Mouse (Mus musculus) cerebellum, postnatal 14 days (tissue): ENCODE measurements at regions not wholly inside any gene's neighbourhood (a gene's known extent, or its start where the extent isn't known, plus 50 kb on each side); places are given as distances from the start of the nearest gene placed in this dataset.

Experiments used
- DNase-seq, 2 experiments: peaks; one replicate each; pipeline ENCODE4 v3.0.0; 2021; ENCODE audit warnings: mixed read lengths in 2 of 2

- DNase-seq: no peak
Measured at GRCm38 (mm10) chr1:42233289-42233688, 462.3 kb upstream of the Pou3f3 start.

GRCm38 (mm10) chr1:42236466-42237010 is 459.0 kb upstream of the Pou3f3 start:
- DNase-seq: no peak

- DNase-seq: peak; percentile 49 to 54
Measured at GRCm38 (mm10) chr1:42238408-42238807, 457.2 kb upstream of the Pou3f3 start.

GRCm38 (mm10) chr1:42241172-42241571 is 454.4 kb upstream of the Pou3f3 start:
- DNase-seq: no peak

GRCm38 (mm10) chr1:42241601-42242220 is 453.9 kb upstream of the Pou3f3 start:
- no peak for DNase-seq

GRCm38 (mm10) chr1:42242586-42243457 is 452.7 kb upstream of the Pou3f3 start:
- no peak for DNase-seq

- DNase-seq: no peak
Measured at GRCm38 (mm10) chr1:42243458-42243855, 452.1 kb upstream of the Pou3f3 start.

GRCm38 (mm10) chr1:42243878-42244277 is 451.7 kb upstream of the Pou3f3 start:
- DNase-seq: no peak

GRCm38 (mm10) chr1:42252386-42252785 is 443.2 kb upstream of the Pou3f3 start:
- DNase-seq: no peak

GRCm38 (mm10) chr1:42253786-42254185 is 441.8 kb upstream of the Pou3f3 start:
- DNase-seq: no peak

GRCm38 (mm10) chr1:42256911-42257595 is 438.5 kb upstream of the Pou3f3 start:
- no peak for DNase-seq

- peak in 1 of 2 experiments; percentile 20 for DNase-seq
Measured at GRCm38 (mm10) chr1:42257801-42258593, 437.6 kb upstream of the Pou3f3 start.

GRCm38 (mm10) chr1:42258594-42258910 is 437.0 kb upstream of the Pou3f3 start:
- DNase-seq: no peak

GRCm38 (mm10) chr1:42259216-42259977 is 436.2 kb upstream of the Pou3f3 start:
- no peak for DNase-seq

- DNase-seq: no peak
Measured at GRCm38 (mm10) chr1:42260033-42260925, 435.3 kb upstream of the Pou3f3 start.

GRCm38 (mm10) chr1:42261031-42261430 is 434.5 kb upstream of the Pou3f3 start:
- DNase-seq: no peak

- peak; percentile 26 to 30 for DNase-seq
Measured at GRCm38 (mm10) chr1:42261800-42262199, 433.8 kb upstream of the Pou3f3 start.

GRCm38 (mm10) chr1:42262606-42263005 is 433.0 kb upstream of the Pou3f3 start:
- peak; percentile 24 to 44 for DNase-seq

GRCm38 (mm10) chr1:42277130-42277529 is 418.4 kb upstream of the Pou3f3 start:
- no peak for DNase-seq

GRCm38 (mm10) chr1:42295841-42296240 is 399.7 kb upstream of the Pou3f3 start:
- DNase-seq: no peak

- DNase-seq: peak; percentile 36 to 60
Measured at GRCm38 (mm10) chr1:42309251-42309650, 386.3 kb upstream of the Pou3f3 start.
